Mouse (Mus musculus) olfactory bulb, adult 2 months (tissue): Measurements from ENCODE around the gene Nlrc5. TPM values are rescaled to one million over a fixed set of nuclear protein-coding genes. Genes with fewer than 3 reads are reported as not detected.

Experiments
- H3K27ac ChIP-seq: fragments of 200-500 bp; 2 replicates; pipeline ENCODE4 v1.5.1; 2012; ENCODE audit warnings: low read depth, low read length; ENCODE audit not compliant: insufficient read depth
- H3K4me1 ChIP-seq: fragments of 200-500 bp; 2 replicates; pipeline ENCODE4 v1.6.1; 2012; ENCODE audit warnings: low read length; ENCODE audit not compliant: control insufficient read depth, insufficient read depth
- H3K4me3 ChIP-seq: fragments of 200-500 bp; 2 replicates; pipeline ENCODE4 v1.5.1; 2012; ENCODE audit warnings: mild to moderate bottlenecking, low read depth, low read length, moderate library complexity; ENCODE audit not compliant: insufficient read depth
- CTCF ChIP-seq: fragments of 200-500 bp; IDR thresholded peaks from 2 replicates; pipeline ENCODE4 v1.5.1; 2012; ENCODE audit warnings: low read depth, mild to moderate bottlenecking, low read length, moderate library complexity; ENCODE audit not compliant: insufficient read depth
- POLR2A ChIP-seq: fragments of 200-500 bp; IDR thresholded peaks from 2 replicates; pipeline ENCODE4 v1.6.1; 2012; ENCODE audit warnings: mild to moderate bottlenecking, low read depth, low read length, moderate library complexity; ENCODE audit not compliant: insufficient read depth
- WGBS: fragments of 180-500 bp; shearing (Covaris S2); methylation state at CpG from one replicate; pipeline ENCODE4 v1.1.7; 2018; 5-methylcytosine and 5-hydroxymethylcytosine counted together
- polyA plus RNA-seq: library from polyadenylated mRNA; stranded (reverse); fragments of >200 nt; gene quantifications from 2 replicates; pipeline ENCODE4 v1.2.4, GENCODE M21; 2012; ENCODE audit warnings: low replicate concordance; ENCODE audit not compliant: missing spikeins, insufficient read depth, insufficient read length

Nlrc5 gene
- polyA plus RNA-seq, 1 experiment: not detected

DNA sequence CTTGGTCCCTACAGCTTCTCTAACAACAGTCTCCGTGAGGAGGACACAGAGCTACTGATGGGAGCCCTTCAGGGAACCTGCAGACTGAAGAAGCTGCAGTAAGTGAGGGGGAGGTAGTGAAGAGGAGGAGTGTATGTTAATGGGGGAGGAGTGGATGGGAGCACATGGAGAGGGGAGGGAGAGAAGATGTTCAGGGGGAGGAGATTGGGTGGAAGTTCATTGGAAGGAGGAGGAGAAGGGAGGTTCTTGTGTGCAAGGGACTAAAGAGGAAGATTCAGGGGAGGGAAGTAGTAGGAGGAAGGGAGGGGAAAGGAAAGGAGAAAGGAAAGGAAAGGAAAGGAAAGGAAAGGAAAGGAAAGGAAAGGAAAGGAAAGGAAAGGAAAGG, 82.0 kb downstream of the Nlrc5 start:
- H3K4me1 ChIP-seq: peaks cover 17% of the 10 kb centered on the region
- TF ChIP-seq POLR2A (no peak), CTCF (no peak)
- no peak overlapping the region for H3K27ac ChIP-seq
- H3K4me3 ChIP-seq: no peak overlapping the region
- WGBS: 58% methylated on average over 1 of the region's 1 CpGs

DNA sequence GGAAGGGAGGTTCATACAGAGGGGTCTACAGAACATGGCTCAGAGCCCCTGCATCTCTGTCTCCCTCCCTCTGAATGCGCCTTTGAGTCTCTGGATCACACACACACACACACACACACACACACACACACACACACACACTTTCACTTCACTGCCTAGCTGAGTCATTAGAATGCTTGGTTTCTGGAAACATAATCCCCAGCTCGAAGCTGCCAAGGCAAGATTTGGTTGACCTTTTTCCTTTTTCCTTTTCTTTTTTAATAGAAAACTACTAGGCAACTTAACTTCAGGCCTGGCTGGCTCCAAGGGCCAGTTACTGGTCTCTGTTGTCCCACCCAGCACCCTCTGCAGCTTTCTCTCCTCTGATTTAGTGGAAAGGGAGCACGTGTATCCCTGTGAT, 82.6 kb downstream of the Nlrc5 start:
- H3K4me3 ChIP-seq: no peak overlapping the region
- TF ChIP-seq POLR2A: no peak
- TF ChIP-seq CTCF: no peak
- H3K4me1 ChIP-seq: peaks cover 17% of the 10 kb centered on the region
- no peak overlapping the region for H3K27ac ChIP-seq
- WGBS: 23% methylated on average over 3 of the region's 3 CpGs

DNA sequence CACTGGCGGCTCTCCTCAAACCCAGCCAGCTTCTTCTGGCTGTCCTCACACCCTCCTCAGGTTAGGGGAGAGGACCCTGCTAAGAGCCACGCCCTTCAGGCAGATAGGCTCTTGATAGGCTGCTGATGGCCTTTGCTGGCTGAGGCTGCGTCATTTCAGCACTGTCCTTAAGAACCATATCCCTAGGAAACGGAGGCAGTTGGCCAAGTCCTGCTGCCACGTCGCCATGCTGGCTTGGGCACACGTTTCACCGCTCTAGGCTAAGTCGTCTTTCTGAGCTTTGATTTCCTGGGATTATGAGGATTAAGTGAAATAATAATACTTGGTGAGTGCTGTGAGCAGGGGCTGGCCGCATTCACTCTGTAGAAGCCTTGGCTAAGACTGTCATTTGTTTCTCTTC, 84.2 kb downstream of the Nlrc5 start:
- H3K4me3 ChIP-seq: no peak overlapping the region
- TF ChIP-seq POLR2A: no peak
- no peak for TF ChIP-seq CTCF
- peaks cover 17% of the 10 kb centered on the region for H3K4me1 ChIP-seq
- WGBS: 72% methylated on average over 10 of the region's 10 CpGs
- H3K27ac ChIP-seq: no peak overlapping the region

DNA sequence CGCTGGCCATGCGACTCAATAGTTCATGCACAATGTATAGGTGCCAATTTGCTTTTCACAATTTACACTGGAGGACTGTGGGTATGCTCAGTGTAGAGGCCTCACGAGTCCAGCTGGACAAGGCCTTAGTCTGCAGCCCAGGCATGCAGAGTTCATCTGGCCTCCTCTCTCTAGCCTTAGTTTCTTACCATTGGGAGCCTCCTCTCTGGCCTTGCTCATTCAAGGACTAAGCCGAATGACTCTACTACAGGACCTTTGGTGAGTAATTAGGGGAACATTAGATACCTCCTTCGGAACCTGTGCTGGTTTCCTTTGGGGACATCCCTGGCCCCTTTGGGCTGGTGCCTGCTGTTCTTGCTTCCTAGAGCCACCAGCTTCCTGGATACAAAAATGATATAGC, 84.9 kb downstream of the Nlrc5 start:
- WGBS: 98% methylated on average over 5 of the region's 5 CpGs
- Histone ChIP-seq H3K4me3 (no peak overlapping the region), H3K27ac (no peak overlapping the region), H3K4me1 (peaks cover 17% of the 10 kb centered on the region)
- TF ChIP-seq CTCF: no peak
- no peak for TF ChIP-seq POLR2A

DNA sequence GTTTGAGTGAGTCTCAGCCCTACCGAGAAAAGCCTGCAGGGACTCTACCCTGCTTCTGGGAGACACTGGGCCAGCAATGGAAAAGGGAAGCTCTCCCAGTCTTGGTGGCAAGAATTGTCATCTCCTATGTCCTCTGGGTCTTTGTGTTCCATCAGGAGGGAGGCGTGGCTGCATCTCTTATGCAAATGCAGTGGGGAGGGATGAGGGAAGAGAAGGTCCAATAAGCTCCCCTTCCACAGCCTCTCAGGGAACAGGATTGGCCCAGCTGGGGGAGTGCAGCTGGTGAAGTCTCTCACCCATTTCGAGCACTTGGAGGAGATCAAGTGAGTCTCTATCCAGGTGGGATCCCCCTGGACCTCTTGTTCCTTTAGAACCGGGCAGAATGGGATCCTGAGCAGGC, 87.3 kb downstream of the Nlrc5 start:
- peaks cover 8% of the 10 kb centered on the region for H3K4me1 ChIP-seq

DNA sequence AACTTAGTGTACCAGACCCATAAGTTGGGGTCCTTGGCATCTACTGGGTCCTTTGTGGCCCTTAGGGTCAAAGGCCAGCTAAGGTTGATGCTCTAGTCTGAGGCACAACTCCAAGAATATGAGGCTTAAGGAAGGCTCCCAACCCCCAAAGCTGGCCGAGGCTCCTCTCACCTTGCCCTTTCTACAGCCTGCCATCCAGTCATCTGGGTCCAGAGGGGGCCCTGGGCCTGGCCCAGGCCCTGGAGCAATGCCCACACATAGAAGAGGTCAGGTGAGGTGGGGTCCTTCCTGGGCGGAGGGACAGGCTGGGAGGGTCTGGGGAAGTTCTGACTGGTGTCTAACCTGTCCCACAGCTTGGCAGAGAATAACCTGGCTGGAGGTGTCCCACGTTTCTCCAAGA, 88.3 kb downstream of the Nlrc5 start:
- Histone ChIP-seq H3K27ac (no peak overlapping the region), H3K4me1 (peaks cover 3% of the 10 kb centered on the region; the same call in 1 of the 2 replicates), H3K4me3 (no peak overlapping the region)
- TF ChIP-seq CTCF: no peak
- no peak for TF ChIP-seq POLR2A
- WGBS: 89% methylated on average over 3 of the region's 3 CpGs

More for the DNA sequence above, 87.3 kb downstream of the Nlrc5 start:
- Histone ChIP-seq H3K27ac (no peak overlapping the region), H3K4me3 (no peak overlapping the region)
- WGBS: 67% methylated on average over 4 of the region's 4 CpGs
- TF ChIP-seq POLR2A (no peak), CTCF (no peak)

DNA sequence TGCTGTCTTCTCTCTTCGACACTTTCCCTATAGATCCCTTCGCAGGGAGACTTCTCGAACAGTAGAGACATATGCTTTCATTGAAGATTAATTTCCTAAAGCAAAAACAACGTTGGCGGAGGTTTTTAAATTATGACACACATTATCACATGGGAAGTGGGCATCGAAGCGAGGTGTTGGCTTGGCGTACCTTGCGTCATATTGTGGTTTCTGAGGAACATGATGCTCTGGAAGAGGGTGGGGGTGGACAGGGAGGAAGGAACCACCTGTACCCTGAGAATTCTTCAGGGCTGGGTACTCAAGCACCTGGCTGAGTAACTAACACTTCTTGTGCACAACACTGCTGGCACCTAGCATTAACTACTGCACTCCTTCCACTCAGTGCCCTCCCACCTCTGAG, 90.4 kb downstream of the Nlrc5 start:
- Histone ChIP-seq H3K4me1 (no peaks in the 10 kb centered on the region; the same call in 1 of the 2 replicates), H3K4me3 (no peak overlapping the region), H3K27ac (no peak overlapping the region)
- TF ChIP-seq POLR2A (no peak), CTCF (no peak)
- 91% methylated on average over 9 of the region's 9 CpGs for WGBS

DNA sequence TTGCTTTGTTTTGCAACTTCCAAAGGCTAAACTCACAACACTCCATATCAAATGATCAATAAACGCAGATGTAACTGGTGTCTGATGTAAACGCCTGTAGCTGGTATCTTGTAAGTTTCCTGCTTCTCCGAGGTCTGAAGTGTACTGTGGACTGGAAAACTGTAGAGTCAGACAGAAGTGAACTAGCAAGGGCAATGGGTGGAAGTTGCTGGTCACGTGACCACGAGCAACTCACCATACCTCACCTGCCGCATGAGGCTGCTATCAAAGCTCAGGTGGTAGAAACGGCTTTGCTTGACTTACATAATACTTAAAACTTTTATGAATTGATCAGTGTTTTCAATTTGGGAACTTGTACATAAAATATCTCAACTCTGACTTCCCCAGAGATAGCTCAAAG, 93.0 kb downstream of the Nlrc5 start:
- TF ChIP-seq POLR2A (no peak), CTCF (no peak)
- 91% methylated on average over 7 of the region's 7 CpGs for WGBS
- H3K4me1 ChIP-seq: peaks cover 6% of the 10 kb centered on the region
- H3K4me3 ChIP-seq: no peak overlapping the region
- H3K27ac ChIP-seq: no peak overlapping the region

DNA sequence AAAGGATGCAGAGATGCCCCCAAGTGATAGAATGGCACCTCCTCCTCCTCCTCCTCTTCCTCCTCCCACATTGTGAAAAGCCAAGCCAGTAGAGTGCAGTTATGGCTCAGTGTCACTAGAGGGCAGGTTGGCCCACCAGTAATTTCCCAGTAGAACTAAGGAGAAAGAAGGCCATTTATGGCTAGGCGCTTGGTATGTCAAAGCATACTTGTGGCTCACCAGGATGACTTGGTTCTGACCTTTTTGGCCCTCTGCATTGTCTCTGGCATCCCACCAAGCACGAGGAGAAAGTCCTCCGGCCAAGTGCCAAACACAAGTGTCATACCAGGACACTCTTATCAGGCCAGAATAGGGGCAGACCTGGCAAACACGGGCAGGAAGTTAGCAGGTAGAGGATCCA, 94.1 kb downstream of the Nlrc5 start:
- TF ChIP-seq CTCF (0 out of 2 replicates have a peak, but pooled peaks have one; percentile 23), POLR2A (no peak)
- no peak overlapping the region for H3K4me3 ChIP-seq
- H3K27ac ChIP-seq: no peak overlapping the region
- 36% methylated on average over 4 of the region's 4 CpGs for WGBS
- H3K4me1 ChIP-seq: peaks cover 6% of the 10 kb centered on the region

DNA sequence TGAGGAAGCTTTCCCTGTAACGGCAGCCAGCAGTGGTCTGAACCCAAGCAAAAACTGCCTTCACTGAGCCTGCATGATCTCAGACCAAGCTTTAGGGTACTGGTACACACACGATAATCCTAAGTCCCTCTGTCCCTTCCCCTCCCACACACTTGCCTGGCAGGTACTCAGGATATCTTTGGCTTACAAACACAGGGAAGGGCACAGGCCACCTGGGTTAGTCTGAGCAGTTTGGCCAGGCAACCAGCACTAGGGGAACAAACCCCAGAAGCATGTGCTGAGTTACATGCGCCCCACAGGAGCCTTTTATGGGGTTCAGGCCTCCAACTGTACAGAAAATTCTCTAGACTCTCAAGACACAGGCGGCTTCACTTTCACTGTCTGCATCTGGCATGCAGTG, 95.7 kb downstream of the Nlrc5 start:
- Histone ChIP-seq H3K4me3 (no peak overlapping the region), H3K27ac (no peak overlapping the region), H3K4me1 (peaks cover 11% of the 10 kb centered on the region)
- TF ChIP-seq POLR2A (no peak), CTCF (no peak)
- 85% methylated on average over 4 of the region's 4 CpGs for WGBS
